Mouse (Mus musculus): Measurements from ENCODE around the gene Med15.

DNA sequence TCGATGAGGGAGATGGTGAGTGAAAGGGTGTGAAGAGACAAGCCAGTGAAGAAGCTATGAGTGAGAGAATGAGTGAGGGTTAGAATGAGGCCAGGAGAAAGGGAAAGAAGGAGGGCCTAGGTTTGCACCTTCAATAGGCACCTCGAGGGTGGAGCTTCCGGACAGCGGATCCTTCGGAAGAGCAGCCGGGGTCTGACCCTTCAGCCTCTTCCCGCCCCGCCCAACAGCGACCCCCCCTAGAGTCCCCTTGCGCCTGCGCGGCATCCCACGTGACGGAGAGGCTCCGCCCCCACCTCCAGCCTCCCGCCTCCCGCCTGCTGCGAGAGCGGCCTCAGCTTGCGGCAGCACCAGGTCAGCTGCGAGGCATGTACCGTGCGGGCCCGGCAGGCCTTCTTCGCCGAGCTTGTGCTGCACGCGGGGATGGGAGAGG is 26.7 kb upstream of the Med15 start, which contains the start of gene Klhl22:
- no peak for TF ChIP-seq CTCF (IDR thresholded peaks at IDR 0.05; ENCODE audit: insufficient read depth, low read length)
- TF ChIP-seq POLR2A (IDR thresholded peaks at IDR 0.05; ENCODE audit: borderline replicate concordance, extremely low read depth, low read depth, low read length): peak; percentile 81; the same call in 1 of the 2 replicates
